Mouse (Mus musculus): ENCODE measurements around the gene BC147527. TPM values are rescaled to one million over a fixed set of nuclear protein-coding genes. Genes with fewer than 3 reads are reported as not detected.

The BC147527 gene
- polyA plus RNA-seq, 1 experiment from 2014 or later, result not detected

DNA sequence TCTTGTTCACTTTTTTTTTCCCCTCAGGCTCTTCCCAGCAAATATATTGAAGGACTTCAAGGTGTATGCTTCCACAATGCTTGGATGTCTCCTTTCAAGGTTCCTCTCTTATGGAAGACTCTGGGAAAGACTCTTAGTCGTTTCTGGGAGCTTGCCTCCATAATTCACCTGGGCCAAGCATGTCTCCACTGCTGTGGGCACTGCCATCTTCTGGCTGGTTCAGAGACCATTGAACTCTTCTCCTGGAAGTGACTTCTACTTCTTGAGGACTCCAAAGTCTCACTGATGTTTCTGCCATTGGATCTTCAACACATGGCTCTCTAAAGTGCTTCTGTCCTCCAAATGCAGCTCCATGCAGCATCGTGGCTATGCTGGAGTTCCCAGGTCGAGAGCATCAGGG is 20.0 kb downstream of the BC147527 start:
- in situ Hi-C loops (cut with MboI; ENCODE audit: low pct_unique_long_range_greater_than_20kb), result no loop called here

DNA sequence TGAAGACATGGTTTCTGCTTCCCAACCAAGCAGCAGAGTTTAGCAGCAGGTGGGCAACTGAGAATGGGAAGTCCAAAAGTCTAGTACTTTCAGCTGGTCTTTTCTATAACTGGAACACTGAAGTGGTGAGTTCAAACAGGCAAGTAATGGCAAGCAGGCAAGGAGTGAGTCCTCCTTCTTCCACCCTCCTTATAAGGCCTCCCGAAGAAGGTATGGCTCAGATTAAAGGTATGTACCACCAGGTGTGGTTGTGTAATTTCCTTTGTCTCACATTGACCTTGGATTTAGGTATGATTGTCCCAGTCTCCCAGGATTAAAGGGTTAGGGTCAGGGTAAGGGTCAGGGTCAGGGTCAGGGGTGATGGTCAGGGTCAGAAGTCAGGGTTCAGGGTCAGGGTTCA is 20.5 kb downstream of the BC147527 start:
- CTCF ChIA-PET, result no interaction called here
- POLR2A ChIA-PET, result no interaction called here
- no peaks in the 10 kb centered on the region for H3K27me3 ChIP-seq
- ATAC-seq, result no peak
- TF ChIP-seq CTCF (IDR thresholded peaks at IDR 0.05), result no peak
- in situ Hi-C loops (cut with MboI; ENCODE audit: low pct_unique_long_range_greater_than_20kb), result no loop called here
- DNase-seq (ENCODE audit: low read depth, low spot score), result no peak

More for the DNA sequence above, 20.0 kb downstream of the BC147527 start:
- H3K27me3 ChIP-seq, result no peaks in the 10 kb centered on the region
- ChIA-PET CTCF (no interaction called here), POLR2A (no interaction called here)
- no peak for TF ChIP-seq CTCF (IDR thresholded peaks at IDR 0.05)
- DNase-seq (ENCODE audit: low read depth, low spot score), result no peak
- no peak for ATAC-seq

Other genes with a start within 250 kb of the BC147527 start
- 0.30 TPM for gene Gm21188, start 248.2 kb upstream of the BC147527 start, polyA plus RNA-seq (2021)
- 0.27 TPM for gene Gm20767, start 160.1 kb upstream of the BC147527 start, polyA plus RNA-seq (2021)
- not detected for gene Gm21818, start 128.0 kb upstream of the BC147527 start, polyA plus RNA-seq (2021)
- not detected for gene Gm21762, start 84.4 kb upstream of the BC147527 start, polyA plus RNA-seq (2021)
- gene Gm21731, start 61.3 kb upstream of the BC147527 start, polyA plus RNA-seq (2021), result not detected
- gene AF067061, start 37.3 kb upstream of the BC147527 start, polyA plus RNA-seq (2021), result 0.12 TPM
- not detected for gene Tcstv3, start 16.5 kb downstream of the BC147527 start, polyA plus RNA-seq (2021)

All from Patski (cell line).